Mouse (Mus musculus) ovary, postnatal 36 days (tissue): ENCODE data around the gene Hoxa2.

Experiments
- DNase-seq: peaks from one replicate; pipeline ENCODE4 v3.0.0; 2022; ENCODE audit warnings: low spot score, mixed read lengths

Gene Hoxa2

DNA sequence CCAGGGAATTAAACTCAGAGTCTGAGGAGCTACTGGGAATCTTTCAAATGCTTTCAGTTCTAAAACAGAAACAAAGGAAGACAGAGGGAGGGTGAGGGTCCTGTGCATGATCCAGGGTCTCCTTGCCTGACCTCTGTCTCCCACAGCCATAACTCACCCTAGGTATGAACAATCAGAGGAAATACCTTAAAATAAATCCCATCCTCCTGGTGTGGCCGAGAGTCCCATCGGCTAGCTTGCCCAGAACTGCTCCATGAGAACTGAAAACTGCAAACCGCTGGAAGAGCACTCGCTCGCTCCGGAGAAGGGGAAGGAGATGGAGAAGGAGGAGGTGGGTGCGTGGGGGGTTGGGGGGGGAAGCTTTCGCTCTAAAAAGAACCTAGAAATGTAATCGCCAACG lies 15.1 kb upstream of the Hoxa2 start:
- no peak for DNase-seq

- no peak for DNase-seq
These were observed 14.5 kb upstream of the Hoxa2 start for GRCm38 (mm10) chr6:52178918-52179665.

GRCm38 (mm10) chr6:52177806-52178205 lies 13.2 kb upstream of the Hoxa2 start:
- no peak for DNase-seq

- no peak for DNase-seq
These were observed 12.6 kb upstream of the Hoxa2 start, which contains the start of gene 5730596B20Rik for GRCm38 (mm10) chr6:52177061-52177735. TSS of gene 5730596B20Rik (plus strand) at chr6:52177498.

GRCm38 (mm10) chr6:52176391-52176790 lies 11.8 kb upstream of the Hoxa2 start:
- DNase-seq, result no peak

DNA sequence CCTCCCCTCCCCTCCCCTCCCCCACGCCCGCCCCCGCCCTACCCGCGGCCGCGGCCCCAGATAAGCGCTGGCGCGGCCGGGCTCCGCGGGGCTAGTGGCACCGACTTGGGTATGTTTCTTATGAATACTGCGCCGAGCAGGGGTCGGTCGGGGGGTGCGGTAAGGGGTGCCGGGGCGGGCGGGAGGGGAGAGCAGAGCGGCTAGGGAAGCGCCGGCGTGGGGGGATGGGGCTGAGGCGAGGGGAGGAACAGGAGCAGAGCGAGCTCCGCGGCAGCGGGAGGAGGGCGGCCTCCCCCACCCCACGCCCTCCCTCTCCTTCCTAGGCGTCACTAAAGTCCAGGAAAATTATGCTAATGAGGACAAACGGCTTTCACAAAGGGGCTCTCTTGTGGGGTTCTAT lies 11.2 kb upstream of the Hoxa2 start:
- peak; percentile 27 for DNase-seq

DNA sequence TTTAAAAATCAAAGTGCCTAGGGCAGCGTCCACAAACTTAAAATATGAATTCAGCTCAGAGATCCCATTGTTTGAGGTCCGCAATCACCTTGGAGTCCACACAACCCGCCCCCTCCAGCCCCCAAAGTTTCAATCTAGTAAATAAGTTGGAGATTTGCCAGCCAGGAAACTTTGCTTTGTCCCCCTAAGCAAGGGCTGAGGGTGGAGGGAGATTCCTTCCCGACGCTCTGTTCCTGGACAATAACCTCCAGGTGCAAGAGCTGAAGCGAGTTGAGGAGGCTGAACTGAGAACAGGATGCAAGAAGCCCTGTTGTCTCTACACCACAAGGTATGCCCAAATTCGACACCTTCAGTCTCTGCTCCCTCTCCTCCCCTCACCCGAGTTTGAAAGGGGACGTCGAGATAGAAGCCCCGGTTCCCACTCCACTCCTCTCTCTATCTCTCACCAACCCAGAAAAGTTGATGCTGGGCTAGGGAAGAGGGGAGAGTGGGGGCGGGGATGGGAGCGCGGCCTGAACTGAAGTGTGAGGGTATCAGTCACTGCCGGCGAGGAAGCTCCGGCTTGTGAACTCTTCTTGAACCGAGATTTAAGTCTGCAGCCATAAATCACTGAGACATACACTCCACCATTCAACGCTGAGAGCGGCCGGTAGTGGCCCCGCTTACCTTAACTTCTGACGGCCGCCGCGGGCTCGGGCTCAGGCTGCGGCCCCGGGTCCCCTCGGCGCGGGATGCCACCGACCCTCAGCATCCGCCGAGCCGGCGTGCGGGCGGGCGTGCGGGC lies 10.5 kb upstream of the Hoxa2 start:
- DNase-seq, result no peak

- DNase-seq, result no peak
These were observed 9.0 kb upstream of the Hoxa2 start for GRCm38 (mm10) chr6:52173648-52174047.

- peak; percentile 72 for DNase-seq
These were observed 7.9 kb upstream of the Hoxa2 start for GRCm38 (mm10) chr6:52172501-52172900.

DNA sequence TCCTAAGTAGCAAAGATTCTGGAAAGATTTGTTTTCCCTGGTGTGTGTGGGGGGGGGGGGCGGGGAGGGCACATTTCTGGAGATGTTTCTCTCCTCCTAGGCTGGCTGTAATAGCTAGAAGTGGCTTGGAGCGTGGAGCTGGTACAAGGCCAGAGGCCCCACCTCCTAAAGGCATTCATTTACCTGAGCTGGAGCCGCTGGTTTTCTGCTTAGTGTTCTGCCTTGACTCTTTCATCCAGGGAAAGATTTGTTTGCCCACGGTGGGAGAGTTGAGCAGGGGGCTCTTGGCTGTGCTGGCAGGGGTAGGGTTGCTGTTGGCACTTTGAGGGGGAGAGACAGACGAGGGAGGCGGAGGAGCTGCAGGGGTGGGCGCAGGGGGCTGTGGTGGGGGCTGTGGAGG lies 7.3 kb upstream of the Hoxa2 start:
- DNase-seq, result no peak

GRCm38 (mm10) chr6:52171331-52171730 lies 6.7 kb upstream of the Hoxa2 start:
- no peak for DNase-seq

DNA sequence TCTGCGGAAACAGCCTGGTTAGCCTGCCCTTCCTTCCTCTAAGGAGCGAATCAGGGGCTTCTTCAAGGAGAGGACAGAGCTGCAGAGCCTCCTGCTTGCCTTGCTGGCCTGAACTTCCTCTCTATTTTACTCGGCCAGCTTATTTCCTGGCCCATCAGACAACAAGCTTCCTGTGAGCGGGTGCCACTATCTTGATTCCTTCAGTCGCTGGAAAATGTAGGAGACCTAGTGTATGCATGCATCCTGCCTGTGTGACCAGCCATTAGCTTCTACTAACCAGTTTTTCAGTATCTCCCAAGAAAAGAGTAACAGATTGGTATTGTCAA lies 6.2 kb upstream of the Hoxa2 start:
- no peak for DNase-seq

GRCm38 (mm10) chr6:52170166-52170897 lies 5.7 kb upstream of the Hoxa2 start:
- no peak for DNase-seq

GRCm38 (mm10) chr6:52169499-52170165 lies 5.0 kb upstream of the Hoxa2 start:
- no peak for DNase-seq

- DNase-seq, result peak; percentile 20
These were observed 3.8 kb upstream of the Hoxa2 start for GRCm38 (mm10) chr6:52168191-52169055.

DNA sequence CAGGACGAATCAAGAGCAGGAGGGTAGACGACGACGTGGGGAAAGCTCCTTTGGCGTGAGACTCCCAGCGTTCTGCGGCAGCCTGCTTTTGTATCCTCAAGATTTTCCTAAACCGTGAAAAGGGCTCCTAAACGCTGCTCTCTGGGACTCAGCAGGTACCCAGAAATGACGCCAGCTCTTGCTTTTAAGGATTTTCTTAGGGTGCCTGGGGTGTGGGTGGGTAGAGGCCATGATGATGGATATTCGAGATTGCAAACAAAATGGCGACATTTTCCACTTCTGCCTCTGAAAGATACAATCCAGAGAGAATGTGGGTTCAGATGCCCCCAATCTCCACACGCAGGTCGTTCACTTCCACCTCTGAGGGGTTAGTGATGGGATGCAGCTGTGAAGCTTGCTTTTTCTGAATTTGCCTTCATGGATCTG lies 3.1 kb upstream of the Hoxa2 start:
- no peak for DNase-seq

DNA sequence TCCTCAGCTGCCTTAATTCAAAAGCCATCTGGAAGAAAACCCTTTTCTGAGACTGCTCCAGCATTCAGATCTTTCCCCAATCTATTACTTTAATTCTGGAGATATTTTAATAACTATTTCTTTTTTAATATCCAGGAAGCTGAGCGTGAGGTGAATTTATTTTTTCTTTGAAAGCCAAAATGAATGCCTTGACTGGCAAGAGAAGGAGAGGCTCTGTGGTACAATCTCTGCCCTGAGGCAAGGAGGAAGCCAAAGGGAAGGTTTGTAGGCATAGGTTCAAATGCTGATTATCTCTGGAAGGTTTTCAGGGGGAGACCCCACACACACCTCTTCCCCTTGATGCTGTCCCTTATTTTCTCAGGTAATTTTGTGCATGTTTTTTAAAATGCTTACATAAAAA lies 2.5 kb upstream of the Hoxa2 start:
- no peak for DNase-seq

DNA sequence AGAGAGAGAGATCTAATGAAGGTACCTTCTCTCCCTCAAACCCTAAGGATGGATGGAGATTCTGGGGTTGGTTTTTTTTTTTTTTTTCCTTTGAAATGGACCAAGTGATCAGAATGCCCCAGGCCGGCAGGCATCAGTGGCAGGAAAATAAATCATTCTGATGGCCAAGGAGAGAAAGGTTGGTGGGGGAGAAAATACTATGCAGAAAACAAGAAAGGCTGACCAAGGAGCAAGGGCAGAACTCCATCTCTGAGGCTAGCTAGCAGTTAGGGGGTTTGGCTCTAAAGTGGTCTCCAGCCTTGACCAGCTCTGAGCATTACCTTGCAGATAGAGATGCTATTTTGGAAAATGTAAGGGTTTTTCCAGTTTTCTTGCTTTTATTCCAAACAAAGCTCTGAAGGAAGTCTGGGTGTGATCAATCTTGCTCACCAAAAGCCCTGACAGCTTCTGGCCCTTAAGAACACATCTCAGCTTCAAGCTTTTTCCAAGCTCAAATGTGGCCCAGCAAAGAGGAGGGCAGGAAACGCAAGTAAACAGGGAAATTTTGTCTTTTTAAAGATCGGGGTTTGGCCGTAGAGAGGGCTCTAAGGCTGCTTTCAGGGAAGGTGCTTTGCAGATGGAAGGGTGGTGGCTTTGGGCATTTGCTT lies 1.9 kb upstream of the Hoxa2 start:
- DNase-seq, result no peak

GRCm38 (mm10) chr6:52165441-52166370 lies 1.1 kb upstream of the Hoxa2 start:
- DNase-seq, result no peak
